Mouse (Mus musculus) bone marrow, adult 2 months (tissue): ENCODE measurements around the gene Slco2b1. TPM values are rescaled to one million over a fixed set of nuclear protein-coding genes. Genes with fewer than 3 reads are reported as not detected.

ENCODE experiments used
- H3K27ac ChIP-seq: fragments of 200-500 bp; 2 replicates; pipeline ENCODE4 v1.5.1; 2012; ENCODE audit warnings: low read depth, mild to moderate bottlenecking, control low read depth, inconsistent platforms, low read length; ENCODE audit not compliant: control insufficient read depth, poor library complexity, insufficient read depth
- H3K4me1 ChIP-seq: fragments of 200-500 bp; 2 replicates; pipeline ENCODE4 v1.6.1; 2011; ENCODE audit warnings: low read length; ENCODE audit not compliant: control insufficient read depth, insufficient read depth
- H3K4me3 ChIP-seq: fragments of 200-500 bp; replicated peaks from 2 replicates; pipeline ENCODE3; 2011; ENCODE audit warnings: mild to moderate bottlenecking, low read depth, low read length, control low read depth; ENCODE audit not compliant: control insufficient read depth
- CTCF ChIP-seq: fragments of 200-500 bp; IDR thresholded peaks from 2 replicates; pipeline ENCODE4 v1.5.1; 2011; ENCODE audit warnings: low read length, control low read depth; ENCODE audit not compliant: control insufficient read depth, insufficient read depth
- POLR2A ChIP-seq: fragments of 200-500 bp; IDR thresholded peaks from 2 replicates; pipeline ENCODE4 v1.6.1; 2011; ENCODE audit warnings: low read depth, mild to moderate bottlenecking, control low read depth, low read length, borderline replicate concordance; ENCODE audit not compliant: control insufficient read depth
- WGBS: fragments of 180-500 bp; shearing (Covaris S2); methylation state at CpG from one replicate; pipeline ENCODE4 v1.1.7; 2018; 5-methylcytosine and 5-hydroxymethylcytosine counted together
- polyA plus RNA-seq: library from polyadenylated mRNA; stranded (reverse); fragments of >200 nt; gene quantifications from 2 replicates; pipeline ENCODE4 v1.2.4, GENCODE M21; 2011; ENCODE audit warnings: low replicate concordance; ENCODE audit not compliant: missing spikeins, insufficient read depth, insufficient read length

Gene Slco2b1
- polyA plus RNA-seq, 1 experiment: 5.0 TPM

DNA sequence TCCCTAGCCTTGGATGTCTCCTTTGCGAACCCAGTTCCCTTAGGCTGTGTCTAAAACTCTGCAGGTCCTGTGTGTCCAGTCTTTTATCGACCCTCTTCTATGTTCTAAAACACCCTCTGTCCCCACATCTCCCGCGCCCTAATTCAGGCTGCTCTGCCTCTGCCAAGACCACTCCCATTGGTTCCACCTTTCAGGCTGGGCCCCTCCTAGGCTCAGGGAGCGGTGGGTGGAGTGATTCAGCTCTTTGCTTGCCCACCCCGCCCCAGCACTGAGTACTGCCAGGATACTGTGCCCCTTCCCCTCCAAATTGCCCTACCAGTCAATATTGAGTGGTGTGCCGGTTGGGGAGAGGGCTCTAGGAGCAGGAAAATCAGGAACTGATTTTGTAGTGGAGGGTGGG, 83.8 kb downstream of the Slco2b1 start:
- no peaks in the 10 kb centered on the region; the same call in 1 of the 2 replicates for H3K4me1 ChIP-seq
- no peak overlapping the region for H3K4me3 ChIP-seq
- TF ChIP-seq CTCF (no peak), POLR2A (no peak)
- WGBS: 14% methylated on average over 7 of the region's 7 CpGs
- H3K27ac ChIP-seq: no peak overlapping the region

DNA sequence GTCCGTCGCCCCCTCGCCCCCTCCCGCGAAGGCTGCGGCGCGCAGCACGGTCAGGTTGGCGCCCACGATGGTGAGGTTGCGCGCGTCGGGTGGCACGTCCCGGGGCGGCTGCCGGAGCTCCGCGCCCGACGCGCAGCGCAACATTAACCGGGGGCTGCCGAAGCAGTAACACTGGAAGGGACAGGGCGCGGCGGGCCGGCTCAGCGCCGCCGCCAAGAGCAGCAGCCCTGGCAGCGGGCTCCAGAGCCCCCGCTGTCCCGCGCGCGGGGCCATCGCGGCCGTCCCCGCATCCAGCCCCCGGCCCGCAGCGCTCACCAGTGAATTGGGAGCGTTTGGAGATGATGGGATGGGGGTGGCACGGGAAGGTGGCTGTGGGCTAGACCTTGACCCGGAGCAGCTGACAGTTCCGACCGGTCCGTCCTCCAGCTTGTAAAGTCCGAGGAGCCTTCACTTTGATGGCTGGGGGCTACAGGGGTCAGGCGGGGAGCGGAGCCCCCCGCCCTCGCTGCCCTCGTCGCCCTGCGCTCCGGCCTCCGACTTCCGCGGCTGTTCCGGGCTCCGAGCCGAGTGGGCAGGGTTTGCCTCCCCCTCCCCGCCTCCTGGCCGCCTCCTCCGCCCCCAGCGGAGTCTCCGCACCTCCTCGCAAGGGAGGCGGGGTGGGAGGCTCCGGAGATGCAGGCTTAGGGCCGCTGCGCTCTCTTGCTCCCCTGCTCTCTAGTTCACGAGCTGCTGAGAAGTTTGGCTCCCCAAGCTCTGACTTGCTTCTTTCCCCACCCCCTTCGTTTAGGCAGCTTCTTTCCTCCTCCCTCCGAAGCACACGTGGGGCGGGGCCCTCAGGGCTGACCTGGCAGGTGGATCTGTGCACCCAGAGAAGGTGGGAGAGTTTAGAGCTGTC, 84.5 kb downstream of the Slco2b1 start, which contains the start of gene Tpbgl:
TSS of gene Tpbgl (minus strand) at position 728 of the 895 bp plus-strand sequence.
- TF ChIP-seq POLR2A (no peak), CTCF (no peak)
- H3K27ac ChIP-seq: peak within 1 kb of the TSS; percentile 23; the same call in 1 of the 2 replicates
- 1% methylated on average over 83 of the region's 83 CpGs for WGBS
- no peak within 1 kb of the TSS for H3K4me3 ChIP-seq
- H3K4me1 ChIP-seq: no peaks in the 10 kb centered on the region; the same call in 1 of the 2 replicates

DNA sequence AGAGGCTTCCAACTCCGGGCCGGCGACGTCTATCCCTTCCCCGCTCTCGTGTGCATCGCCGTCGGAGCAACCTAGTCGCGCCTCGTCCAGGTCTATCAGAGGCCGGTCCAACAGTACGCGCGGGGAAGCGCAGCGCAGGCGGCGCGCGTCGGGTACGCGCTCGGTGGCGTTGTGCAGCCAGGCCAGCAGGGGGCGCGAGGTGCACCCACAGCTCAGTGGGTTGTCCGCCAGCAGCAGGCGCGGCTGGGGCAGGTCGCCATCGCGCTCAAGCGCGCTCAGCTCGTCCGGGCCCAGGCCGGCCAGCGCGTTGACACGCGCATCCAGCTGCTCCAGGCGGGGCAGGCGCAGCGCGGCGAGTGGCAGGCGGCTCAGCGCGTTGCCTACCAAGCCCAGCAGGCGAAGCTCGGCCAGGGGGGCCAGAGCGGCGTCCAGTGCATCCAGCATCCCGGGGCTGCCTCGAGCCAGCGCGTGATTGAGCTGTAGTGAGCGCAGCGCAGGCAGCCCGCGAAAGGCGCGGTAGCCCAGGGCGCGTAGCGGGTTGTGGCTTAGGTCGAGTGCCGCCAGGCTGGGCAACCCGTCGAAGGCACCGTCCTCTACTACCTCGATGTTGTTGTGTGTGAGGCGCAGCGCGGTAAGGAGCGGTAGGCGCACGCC, 85.3 kb downstream of the Slco2b1 start:
- Histone ChIP-seq H3K27ac (peak overlapping the region; percentile 23; the same call in 1 of the 2 replicates), H3K4me1 (no peaks in the 10 kb centered on the region; the same call in 1 of the 2 replicates), H3K4me3 (no peak overlapping the region)
- TF ChIP-seq CTCF: peak; percentile 88
- no peak for TF ChIP-seq POLR2A
- WGBS: 1% methylated on average over 81 of the region's 81 CpGs

DNA sequence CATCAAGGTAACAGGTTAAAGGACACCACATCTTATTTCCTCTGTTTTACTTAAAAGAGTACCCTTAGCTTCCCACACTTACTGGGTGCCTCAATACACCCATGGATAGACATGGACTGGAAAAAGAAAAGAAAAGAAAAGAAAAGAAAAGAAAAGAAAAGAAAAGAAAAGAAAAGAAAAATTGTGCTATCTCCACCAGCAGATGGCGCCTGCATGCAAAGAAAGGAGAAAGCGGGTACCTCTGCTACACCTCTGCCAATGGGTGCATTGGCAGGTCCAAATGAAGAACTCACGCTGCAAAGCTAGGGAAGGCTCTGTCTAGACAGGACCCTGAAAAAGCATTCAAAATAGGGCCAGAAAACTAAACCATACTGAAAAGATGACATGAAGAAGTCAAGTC, 92.3 kb downstream of the Slco2b1 start:
- 3% methylated on average over 3 of the region's 3 CpGs for WGBS
- TF ChIP-seq POLR2A (no peak), CTCF (peak; percentile 58)
- Histone ChIP-seq H3K27ac (no peak overlapping the region), H3K4me1 (no peaks in the 10 kb centered on the region; the same call in 1 of the 2 replicates), H3K4me3 (no peak overlapping the region)

DNA sequence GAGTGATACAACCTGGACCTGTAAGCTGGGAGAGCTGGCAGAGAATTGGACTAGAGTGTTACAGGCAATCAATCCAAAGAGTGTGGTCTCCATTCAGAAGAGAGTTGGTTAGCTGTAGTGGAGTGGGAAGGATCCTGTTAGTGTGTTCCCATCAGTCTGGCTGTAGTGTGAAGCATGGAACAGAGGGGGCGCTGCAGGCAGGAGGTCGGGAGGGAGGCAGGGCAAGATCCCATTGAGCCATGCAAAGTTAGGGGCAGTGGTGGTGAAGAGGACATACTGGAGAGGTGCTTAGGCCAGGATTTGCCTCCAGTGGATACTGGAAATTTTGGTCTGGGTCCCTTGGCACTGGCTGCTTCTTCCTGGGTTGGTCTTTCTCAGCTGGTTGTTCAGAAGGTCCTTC, 92.9 kb downstream of the Slco2b1 start:
- WGBS: 78% methylated on average over 2 of the region's 2 CpGs
- TF ChIP-seq CTCF (peak; percentile 24; the same call in 1 of the 2 replicates), POLR2A (no peak)
- no peaks in the 10 kb centered on the region; the same call in 1 of the 2 replicates for H3K4me1 ChIP-seq
- H3K4me3 ChIP-seq: no peak overlapping the region
- H3K27ac ChIP-seq: no peak overlapping the region

Other genes with a start within 250 kb of the Slco2b1 start
- gene Klhl35, start 245.3 kb downstream of the Slco2b1 start, polyA plus RNA-seq: 0.83 TPM in 1 of 2 replicates, not detected in the other
- gene Rps3, start 227.6 kb downstream of the Slco2b1 start, polyA plus RNA-seq: 490 and 757 TPM in 2 replicates
- gene Arrb1, start 175.9 kb downstream of the Slco2b1 start, polyA plus RNA-seq: 80.4 and 89.7 TPM in 2 replicates
- gene Tpbgl, start 84.2 kb downstream of the Slco2b1 start, polyA plus RNA-seq: not detected in 2 replicates
- gene Olfr520, start 18.9 kb upstream of the Slco2b1 start, polyA plus RNA-seq: not detected in 2 replicates
- gene Olfr521, start 52.2 kb upstream of the Slco2b1 start, polyA plus RNA-seq: not detected in 2 replicates
- 4.5 and 5.0 TPM in 2 replicates for gene Neu3, start 117.1 kb upstream of the Slco2b1 start, polyA plus RNA-seq
- not detected in 2 replicates for gene Xrra1, start 147.8 kb upstream of the Slco2b1 start, polyA plus RNA-seq
- gene Spcs2, start 152.1 kb upstream of the Slco2b1 start, polyA plus RNA-seq: 42.7 and 59.2 TPM in 2 replicates